Mouse (Mus musculus): Measurements from ENCODE around the gene Cdc42bpa.
"Not testable (repeated sequence)": the region's sequence is repeated elsewhere in the genome, so short reads cannot be mapped to it uniquely, and the experiment has no call there.

The Cdc42bpa gene

DNA sequence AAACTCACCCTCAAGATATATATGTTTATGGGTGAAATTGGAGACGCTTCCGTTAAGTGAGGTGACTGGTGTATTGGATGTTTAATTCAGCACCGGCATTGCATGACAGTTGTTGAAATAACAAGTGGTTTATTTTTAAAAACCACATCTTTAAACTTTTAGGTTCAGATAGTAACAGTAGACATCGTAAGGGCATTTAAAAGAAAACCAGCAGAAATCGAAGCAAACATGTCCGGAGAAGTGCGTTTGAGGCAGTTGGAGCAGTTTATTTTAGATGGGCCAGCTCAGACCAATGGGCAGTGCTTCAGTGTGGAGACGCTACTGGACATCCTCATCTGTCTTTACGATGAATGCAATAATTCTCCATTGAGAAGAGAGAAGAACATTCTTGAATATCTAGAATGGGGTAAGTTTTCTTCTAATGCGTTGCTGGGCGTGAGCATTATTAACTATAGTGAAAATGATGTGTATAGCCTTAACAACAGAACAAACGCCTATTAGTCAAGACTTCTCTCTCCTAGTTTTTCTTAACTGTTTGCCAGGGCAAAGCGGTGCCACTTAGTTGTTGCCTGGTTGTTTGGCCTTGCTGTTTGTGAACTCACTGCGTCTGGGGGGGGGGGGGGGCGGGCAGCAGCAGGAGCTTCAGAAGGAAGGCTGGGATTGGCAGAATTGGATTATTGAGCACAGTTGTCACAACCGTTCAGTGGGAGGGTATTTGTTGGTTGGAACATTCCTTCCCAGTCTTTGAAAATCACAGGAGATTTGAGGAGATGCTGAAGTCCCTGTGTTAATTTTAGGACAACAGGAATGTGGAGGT, 818 bp downstream of the Cdc42bpa start:
- peak; percentile 28 for DNase-seq

DNA sequence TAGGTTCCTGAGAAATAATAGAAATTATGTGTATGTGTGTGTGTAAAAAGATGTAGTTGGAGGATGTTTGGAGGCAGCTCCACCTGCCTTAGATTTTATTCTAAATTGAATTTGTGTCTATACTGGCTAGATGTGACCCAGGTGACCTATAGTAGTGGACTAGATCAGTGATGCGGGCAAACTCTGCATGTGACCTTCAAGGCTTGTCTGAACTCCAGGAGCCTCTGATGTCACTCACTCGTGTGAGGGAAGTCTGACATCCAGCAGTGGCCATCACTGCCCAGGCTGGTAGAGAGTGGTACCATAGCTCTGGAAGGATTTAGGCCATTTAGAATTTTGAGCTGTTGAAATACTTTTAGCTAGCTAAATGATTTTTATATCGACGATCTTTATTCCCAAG, 1.5 kb downstream of the Cdc42bpa start:
- peak; percentile 31 for DNase-seq

DNA sequence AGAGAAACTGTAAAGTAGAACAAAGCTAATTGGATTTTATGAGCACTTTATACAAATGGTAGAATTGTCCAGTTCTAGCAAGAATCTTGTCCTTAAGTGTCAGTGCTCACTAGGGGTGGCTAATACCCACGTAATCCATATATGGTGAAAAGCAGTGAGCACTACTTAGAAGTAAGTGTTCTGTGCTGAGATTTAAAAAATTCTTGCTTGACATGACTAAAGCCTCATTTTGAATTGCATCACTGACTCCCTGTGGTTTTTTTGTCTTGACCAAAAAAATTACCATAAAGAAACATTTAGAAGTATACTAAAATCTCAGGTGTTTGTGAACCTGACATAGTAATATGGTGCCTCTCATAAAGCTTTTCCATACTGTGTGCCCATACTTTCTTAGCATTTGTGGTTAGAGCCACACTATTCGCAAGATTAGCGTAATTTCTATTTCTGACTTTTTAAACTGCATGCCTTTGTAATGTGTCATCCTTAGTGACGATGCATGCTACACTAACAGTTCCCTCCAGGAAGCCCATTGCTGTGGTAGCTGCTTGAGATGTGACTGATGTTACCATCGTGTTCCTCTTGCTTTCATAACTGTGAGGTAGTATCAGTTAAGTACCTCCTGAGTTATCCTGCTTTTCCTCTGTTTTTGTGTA, 9.6 kb downstream of the Cdc42bpa start:
- DNase-seq, result no peak

DNA sequence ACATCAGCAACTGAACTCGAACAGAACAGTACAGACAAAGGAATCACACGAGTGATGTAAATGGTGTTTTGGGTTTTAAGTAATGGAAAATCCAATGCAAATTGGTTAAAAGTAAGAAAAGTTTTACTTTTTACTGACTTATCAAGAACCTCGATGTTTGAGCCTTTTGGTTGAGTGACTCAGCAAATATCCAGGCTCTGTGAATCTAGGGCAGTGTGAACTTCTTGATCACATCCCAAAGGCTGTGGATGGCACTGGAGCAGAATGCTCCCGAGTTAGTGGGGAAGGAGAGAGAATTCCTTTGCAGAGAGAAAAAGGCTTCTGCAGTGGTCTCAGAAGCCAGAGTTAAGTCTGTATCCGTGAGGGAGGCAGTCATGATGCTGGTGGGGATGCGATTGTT, 14.7 kb downstream of the Cdc42bpa start:
- no peak for DNase-seq

DNA sequence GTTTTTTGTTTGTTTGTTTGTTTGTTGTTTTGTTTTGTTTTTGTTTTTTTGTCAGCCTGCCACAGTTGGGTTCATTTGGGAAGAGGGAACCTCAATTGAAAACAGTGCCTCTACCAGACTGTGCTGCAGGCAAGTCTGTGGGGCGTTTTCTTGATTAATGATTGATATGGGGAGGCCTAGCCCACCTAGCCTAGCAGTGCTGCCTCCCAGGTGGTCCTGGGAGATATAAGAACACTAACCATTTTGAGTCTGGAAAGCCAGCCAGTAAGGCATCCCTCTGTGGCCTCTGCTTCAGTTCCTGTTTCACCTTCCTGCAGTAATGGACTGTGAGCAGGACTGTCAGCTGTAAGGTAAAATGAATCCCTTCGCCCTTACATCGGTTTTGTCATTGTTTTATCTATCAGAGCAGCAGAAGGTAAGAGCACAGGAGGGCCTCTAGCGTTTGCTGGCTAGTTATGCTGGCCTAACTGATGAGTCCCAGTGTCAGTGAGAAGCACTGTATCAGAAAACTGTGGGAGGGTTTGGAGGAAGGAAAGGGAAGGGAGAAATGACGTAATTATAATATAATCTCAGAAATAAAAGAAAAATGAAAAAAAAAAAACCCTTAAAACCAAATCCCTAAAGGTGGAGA, 15.5 kb downstream of the Cdc42bpa start:
- no peak for DNase-seq

DNA sequence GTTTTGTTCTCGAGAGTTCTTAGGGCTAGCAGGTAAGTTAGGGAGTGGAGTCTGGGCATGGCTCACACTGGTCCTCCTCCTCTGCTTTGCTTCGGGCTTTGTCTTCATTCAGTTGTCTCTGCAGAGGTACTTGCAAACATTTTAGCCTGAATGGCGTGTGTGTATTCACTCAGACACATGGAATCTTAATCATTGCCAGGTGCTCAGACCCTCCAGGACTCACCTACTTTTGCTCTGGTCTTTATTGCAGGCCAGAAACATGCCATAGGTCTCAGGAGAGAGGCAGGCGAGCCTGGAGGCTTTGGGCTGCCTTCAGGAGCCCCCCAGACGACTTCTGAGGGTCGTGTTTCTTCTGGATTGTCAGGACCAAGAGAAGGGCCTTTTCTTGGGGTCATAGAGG, 17.2 kb downstream of the Cdc42bpa start:
- DNase-seq, result no peak

DNA sequence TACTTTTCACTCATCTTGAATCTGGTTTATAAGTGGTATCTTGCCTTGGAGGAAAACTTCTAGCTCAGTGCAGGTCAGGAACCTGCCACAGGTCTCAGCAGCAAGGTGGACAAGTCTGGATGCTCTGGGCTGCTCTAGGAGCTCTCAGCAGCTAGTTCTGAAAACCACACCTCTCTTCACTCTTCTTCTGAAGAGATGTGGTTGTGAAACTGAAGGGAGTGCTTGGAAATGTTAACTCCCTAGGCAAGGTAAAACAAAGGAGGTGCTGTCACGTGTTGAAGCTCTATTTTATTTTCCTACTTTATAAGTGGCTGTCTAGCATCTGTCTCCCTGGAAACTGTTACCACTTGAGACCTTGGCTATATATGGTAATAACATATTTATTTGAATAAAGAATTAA, 18.5 kb downstream of the Cdc42bpa start:
- no peak for DNase-seq

DNA sequence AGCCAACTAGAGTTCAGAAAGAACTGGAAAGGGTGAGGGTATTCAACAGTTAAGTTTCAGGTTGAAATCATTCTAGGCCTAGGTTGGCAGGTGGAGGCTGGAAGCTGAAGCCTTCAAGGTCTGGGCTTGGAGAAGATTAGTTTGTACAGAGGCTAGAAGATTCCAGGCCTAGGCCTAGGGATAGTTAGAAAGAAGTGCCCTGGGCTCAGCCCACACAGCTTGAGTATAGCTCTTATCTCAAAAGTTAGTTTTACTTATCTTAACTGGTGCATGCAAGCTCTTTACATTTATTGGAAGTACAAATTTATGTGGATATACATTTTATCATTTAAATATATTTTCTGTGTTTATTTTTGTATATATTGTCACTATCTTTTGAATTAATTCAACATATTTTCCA, 21.4 kb downstream of the Cdc42bpa start:
- DNase-seq, result no peak

DNA sequence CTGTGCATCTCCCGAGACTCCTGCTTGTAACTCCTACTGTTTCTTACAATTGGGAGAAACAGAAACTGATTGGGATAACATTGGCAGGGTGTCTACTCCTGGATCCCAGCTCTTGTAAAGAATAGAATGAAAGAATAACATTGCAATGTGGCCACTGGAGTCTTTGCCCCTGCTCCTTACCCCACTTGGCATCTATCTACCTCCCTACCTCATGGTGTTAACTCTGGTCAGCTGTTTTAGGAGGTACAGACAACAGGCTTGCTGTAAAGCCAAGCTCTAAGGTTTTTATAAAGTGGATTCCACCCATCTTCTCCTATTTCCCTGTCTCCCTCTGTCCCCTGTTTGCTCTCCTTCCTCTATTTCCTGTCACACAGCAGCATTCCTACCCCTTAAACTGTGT, 21.9 kb downstream of the Cdc42bpa start:
- no peak for DNase-seq

DNA sequence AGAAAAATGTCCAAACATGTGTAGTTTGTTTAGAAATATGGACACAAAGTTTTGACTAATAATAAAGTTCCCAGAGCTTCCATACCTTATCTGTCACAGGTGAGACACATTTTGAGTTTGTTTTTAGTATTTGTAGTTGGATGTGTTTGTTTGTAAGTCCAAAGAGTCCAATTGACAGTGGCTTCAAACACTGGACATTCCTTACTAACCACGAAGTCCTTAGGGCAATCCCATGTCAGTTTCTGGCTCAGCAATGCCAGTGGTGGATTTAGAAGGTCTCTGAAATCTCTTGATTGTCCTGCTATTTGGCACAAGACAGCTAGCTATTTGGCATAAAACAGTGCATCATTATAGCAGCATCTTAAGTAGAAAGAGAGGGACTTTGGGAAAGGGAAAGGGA, 22.7 kb downstream of the Cdc42bpa start:
- DNase-seq, result no peak

DNA sequence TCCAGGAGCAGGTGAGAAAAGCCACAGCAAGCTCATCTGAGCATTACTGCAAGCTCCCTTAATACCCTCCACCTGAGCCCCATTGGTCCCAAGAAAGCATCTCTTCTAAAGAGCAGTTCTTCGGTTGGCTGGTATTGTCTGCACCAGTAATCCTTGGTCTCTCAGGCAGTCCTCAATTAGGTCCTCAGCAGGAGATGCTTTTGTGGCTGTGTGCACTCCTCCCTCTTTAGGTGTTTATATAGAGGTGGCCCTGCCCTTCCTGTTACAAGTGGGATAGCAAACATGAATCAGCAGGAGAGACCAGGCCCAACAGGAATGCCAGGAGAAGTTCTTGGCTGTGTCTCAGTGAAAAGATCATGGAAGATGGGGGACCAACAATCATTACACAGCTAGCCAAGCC, 23.9 kb downstream of the Cdc42bpa start:
- no peak for DNase-seq

DNA sequence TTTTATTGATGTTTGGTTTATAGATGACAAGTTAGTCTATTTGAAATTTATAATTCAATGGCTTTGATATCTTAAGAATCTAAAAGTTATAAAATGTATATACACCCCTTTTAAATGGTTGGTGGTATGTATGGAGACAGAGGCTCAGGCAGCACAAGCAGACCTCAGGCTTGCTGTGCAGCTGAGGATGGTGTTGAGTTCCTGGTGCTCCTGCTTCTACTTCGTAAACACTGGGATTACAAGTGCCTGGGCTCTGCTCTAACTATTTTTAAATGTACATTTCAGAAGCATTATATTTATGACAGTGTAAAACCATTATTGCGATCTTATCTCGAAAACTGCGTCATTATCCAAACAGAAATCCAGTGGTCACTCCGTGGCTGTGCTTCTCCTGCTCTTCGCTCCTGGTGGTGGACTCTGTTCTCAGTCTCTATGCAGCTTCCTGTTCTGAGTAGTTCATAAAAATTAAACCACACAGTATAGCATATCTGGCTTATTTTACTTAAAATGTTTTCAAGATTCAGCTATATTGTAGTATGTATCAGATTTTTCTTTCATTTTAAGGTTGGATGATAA, 31.5 kb downstream of the Cdc42bpa start:
- DNase-seq, result no peak

DNA sequence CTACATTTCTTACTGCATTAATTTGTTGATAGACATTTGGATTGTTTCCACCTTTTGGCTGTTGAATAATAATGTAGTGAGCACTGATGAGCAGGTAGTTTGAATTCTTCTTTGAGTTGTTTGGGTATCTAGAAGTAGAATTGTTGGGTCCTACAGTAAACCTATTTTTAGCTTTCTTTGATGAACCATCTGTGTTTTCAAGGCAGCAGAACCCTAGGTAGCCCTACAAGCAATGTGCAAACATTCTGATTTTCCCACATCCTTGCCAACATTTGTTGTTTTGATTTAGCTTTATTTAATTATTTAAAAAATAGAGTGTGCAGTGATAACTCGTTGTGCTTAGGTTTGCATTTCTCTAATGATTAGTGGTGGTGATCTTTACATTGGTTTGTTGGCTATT, 32.0 kb downstream of the Cdc42bpa start:
- no peak for DNase-seq

DNA sequence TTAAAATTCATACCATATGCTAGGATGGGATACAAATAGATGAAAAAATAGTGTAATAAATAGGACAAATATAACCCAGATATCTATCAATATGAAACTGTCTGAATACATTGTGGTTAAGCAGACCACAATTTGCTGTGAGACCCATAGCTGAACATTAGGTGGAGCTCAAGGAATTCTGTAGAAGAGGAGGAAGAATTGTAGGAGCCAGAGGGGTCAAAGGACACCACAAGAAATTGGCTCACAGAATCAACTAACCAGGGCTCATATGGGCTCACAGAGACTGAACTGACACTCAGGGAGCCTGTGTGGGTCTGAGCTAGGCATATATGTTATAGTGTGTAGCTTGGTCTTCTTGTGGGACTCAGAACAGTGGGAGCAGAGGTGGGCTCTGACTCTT, 47.8 kb downstream of the Cdc42bpa start:
- DNase-seq, result no peak

DNA sequence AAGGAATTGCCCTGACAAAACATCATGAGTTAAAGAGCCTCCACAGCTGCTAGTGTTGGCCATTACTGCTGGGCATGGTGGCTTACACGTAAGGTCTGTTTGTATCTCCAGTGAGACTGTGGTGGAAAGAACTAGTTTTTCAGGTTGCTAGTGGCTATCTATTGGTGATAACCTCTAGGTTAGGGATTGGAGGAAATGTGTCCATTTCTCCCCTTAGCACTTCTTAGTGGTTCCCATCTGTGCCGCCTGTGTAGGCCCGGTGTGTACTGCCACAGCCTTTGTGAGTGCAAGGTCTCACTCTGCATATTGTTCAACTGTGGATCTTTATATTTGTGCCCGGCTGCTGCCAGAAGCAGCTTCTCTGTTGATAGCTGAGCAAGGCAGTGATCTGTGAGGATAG, 53.2 kb downstream of the Cdc42bpa start:
- no peak for DNase-seq

DNA sequence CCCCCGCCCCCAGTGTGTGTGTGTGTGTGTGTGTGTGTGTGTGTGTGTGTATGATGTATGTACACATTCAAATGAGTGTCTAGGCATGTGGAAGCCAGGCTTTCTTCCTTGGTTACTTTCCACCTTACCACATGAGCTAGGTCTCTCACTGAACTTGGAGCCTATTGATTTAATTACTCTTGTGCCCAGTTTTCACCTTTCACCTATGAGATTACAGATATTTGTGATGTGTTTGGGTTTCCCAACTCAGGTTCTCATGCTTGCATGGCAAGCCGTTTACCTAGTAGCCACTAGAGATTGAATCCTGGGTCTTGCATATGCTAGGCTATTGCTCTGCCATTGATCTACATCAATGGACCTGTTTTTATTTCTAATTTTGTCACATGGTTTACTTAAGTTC, 57.9 kb downstream of the Cdc42bpa start:
- no peak for DNase-seq

DNA sequence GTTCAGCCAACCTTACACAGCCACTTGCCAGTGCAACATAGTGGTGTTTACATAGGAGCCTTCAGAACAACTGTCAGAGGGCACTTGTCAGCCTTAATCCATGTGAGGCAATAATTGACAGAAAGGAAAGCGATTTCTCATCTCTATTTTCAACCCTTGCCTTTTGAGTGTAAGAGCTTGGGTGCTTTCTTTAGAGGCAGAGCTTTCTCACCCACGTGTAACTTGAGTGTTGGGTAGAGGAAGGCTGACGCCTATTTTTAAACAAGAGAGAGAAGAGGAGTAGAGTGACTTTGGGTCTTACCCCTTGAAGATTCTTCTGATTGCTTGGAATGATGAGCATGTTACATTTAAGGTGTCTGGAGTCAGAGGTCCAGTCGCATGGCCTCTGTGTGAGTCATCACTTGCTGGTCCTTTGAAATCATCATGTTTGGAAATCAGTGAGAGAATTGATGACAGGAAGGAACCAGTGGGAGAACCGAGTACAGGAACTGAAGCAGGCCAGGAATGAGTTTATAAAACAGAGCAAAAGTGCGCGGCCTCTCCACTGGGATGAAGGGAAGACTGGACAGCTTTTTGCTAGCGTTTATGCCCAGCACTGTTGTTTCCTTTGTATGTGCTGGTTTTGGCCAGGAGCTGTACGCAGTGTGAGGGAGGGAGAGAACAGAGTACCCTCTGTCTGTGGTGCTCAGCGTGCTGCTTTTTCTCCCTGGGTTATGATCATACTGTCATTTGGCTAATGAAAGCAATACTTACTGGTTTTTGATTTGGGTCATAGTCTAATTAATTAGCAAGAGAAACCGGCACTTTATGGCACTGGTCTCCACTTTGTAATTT, 61.4 kb downstream of the Cdc42bpa start:
- DNase-seq, result peak; percentile 16

DNA sequence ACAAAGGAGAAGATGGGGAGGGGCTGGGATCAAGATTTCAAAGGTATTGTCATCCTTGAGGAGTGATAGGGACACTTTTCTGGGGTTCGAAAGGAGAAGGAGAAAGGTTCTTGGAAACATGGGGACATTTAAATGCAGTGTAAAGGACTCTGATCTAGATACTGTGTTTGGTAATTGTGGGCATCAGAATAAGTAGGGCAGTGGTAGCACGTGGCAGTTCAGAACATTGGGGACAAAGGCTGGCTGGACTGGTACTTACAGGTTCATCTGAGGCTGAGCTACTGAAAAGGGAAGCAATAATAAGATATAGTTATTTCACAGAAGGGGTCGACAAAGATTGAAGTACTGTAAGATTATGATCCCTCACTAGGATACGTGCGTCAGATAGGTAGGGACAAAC, 63.2 kb downstream of the Cdc42bpa start:
- no peak for DNase-seq

DNA sequence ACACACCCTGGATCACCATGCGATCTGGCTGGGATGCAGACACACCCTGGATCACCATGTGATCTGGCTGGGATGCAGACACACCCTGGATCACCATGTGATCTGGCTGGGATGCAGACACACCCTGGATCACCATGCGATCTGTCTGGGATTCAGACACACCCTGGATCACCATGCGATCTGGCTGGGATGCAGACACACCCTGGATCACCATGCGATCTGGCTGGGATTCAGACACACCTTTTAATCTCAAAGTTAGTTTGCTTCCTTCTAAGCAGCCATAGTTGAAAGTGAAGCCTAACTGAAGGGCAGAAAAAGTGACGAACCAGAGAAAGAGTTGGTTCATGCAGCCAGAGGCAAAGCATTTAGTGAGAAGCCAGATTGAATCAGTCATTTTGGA, 69.6 kb downstream of the Cdc42bpa start:
- not testable (repeated sequence) for DNase-seq

DNA sequence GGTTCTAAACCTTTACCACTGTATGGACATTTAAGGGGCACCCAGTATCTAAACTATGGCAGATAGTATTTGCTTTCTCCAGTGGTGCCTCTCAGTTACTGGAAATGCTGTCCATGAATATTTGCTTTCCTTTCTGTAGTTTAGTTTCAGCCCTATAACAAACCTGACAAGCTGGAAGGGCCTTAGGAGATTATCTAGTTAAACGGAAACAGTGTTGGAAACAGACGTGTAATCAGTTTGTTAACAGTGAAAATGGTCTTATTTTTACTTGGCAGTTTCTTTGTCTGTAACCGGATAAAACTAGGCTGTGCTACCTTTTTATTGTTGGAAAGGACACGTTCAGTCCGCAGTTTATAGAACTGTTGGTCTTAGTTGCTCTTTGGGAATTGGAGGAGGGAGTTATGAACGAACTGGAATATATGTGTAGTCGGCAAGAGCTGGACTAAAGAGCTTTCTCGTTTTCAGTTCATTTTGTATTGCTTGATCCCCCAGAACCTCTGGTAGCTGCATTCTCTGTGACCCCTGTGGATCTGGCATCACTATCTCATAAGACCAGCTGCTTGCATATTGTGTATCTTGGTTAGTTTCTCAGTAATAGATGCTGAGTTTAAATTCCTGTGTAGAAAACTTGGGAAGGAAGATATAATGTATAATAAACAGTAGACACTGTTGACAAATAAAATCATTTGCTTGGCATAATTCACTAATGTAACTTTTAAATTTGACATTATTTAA, 70.5 kb downstream of the Cdc42bpa start:
- no peak for DNase-seq

DNA sequence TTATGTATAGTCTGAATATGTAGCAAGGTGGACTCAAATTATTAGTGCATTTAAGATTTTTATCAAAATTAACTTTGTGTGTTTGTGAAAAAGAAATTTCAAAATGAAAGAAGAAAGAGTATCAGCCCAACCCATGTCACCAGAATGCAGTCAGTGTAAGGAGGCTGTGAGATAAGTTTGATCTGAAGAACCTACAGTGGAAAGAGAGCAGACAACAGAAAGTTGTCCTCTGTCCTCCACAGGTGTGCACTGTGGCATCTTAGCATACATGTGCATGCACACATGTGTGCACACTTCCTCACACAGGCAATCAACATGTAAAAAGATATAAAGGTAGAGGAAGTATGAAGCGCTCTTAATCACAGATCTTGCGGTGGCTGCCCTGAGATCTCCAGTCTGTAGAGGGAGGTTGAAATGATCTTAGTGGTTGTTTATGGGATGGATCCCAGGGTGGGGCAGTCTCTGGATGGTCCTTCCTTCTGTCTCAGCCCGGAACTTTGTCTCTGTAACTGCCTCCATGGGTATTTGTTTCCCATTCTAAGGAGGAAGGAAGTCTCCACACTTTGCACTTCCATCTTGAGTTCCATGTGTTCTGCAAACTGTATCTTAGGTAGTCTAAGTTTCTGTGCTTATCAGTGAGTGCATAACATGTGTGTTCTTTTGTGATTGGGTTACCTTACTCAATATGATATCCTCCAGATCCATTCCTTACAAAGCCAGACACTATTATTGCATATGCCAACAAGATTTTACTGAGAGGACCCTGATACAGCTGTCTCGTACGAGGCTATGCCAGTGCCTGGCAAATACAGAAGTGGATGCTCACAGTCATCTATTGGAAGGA, 71.7 kb downstream of the Cdc42bpa start:
- DNase-seq, result no peak
